Mouse (Mus musculus) hindbrain, embryonic 10.5 days (tissue): ENCODE measurements around the gene Cela1. TPM values are rescaled to one million over a fixed set of nuclear protein-coding genes. Genes with fewer than 3 reads are reported as not detected.

Experiments
- DNase-seq: peaks from one replicate; pipeline ENCODE4 v3.0.0-alpha.2; 2017; ENCODE audit warnings: low spot score
- H3K27ac ChIP-seq: fragments of 300-500 bp; sonication (generic); 2 replicates; pipeline ENCODE4 v1.5.1; 2016; ENCODE audit warnings: mild to moderate bottlenecking, moderate library complexity
- H3K27me3 ChIP-seq: fragments of 300-500 bp; sonication (generic); 2 replicates; pipeline ENCODE4 v1.6.1; 2016; ENCODE audit warnings: mild to moderate bottlenecking; ENCODE audit not compliant: poor library complexity, insufficient read depth, severe bottlenecking
- H3K36me3 ChIP-seq: fragments of 300-500 bp; sonication (generic); 2 replicates; pipeline ENCODE4 v1.6.1; 2016; ENCODE audit warnings: mild to moderate bottlenecking, moderate library complexity
- H3K4me1 ChIP-seq: fragments of 300-500 bp; sonication (generic); replicated peaks from 2 replicates; pipeline ENCODE4 v1.6.1; 2016; ENCODE audit warnings: mild to moderate bottlenecking
- H3K4me3 ChIP-seq: fragments of 300-500 bp; sonication (generic); 2 replicates; pipeline ENCODE4 v1.5.1; 2016; ENCODE audit warnings: mild to moderate bottlenecking, moderate library complexity
- H3K9me3 ChIP-seq: fragments of 300-500 bp; sonication (generic); 2 replicates; pipeline ENCODE4 v1.6.1; 2016; ENCODE audit warnings: mild to moderate bottlenecking, moderate library complexity
- WGBS: fragments of 180-500 bp; shearing (Covaris S2); methylation state at CpG from one replicate; pipeline ENCODE4 v1.1.7; 2016; 5-methylcytosine and 5-hydroxymethylcytosine counted together
- polyA plus RNA-seq: library from polyadenylated mRNA; unstranded; fragments of >200 nt; fragmentation: Nextera tagmentation; extraction: Ambion mirVana; gene quantifications from 2 replicates; pipeline ENCODE4 v1.2.1, GENCODE M21; 2016

Cela1 gene
- polyA plus RNA-seq, 1 experiment from 2014 or later: 1.6 TPM

GRCm38 (mm10) chr15:100701108-100701507 is 13.4 kb upstream of the Cela1 start:
- Histone ChIP-seq H3K27ac (no peak overlapping the region), H3K36me3 (no peaks in the 10 kb centered on the region), H3K9me3 (no peaks in the 10 kb centered on the region), H3K4me1 (peaks cover 13% of the 10 kb centered on the region), H3K4me3 (no peak overlapping the region), H3K27me3 (peaks cover 28% of the 10 kb centered on the region)
- no peak for DNase-seq
- 68% methylated on average over 10 of the region's 10 CpGs for WGBS

GRCm38 (mm10) chr15:100700424-100700823 is 12.7 kb upstream of the Cela1 start:
- Histone ChIP-seq H3K27me3 (peaks cover 28% of the 10 kb centered on the region), H3K9me3 (no peaks in the 10 kb centered on the region), H3K4me3 (no peak overlapping the region), H3K27ac (no peak overlapping the region), H3K36me3 (no peaks in the 10 kb centered on the region), H3K4me1 (peaks cover 11% of the 10 kb centered on the region)
- 79% methylated on average over 5 of the region's 5 CpGs for WGBS
- DNase-seq: no peak

- Histone ChIP-seq H3K9me3 (no peaks in the 10 kb centered on the region), H3K36me3 (no peaks in the 10 kb centered on the region), H3K27ac (no peak overlapping the region), H3K4me1 (peaks cover 10% of the 10 kb centered on the region), H3K4me3 (no peak overlapping the region), H3K27me3 (peaks cover 19% of the 10 kb centered on the region)
- 75% methylated on average over 6 of the region's 6 CpGs for WGBS
- DNase-seq: no peak
Observed at GRCm38 (mm10) chr15:100699386-100699785, 11.7 kb upstream of the Cela1 start.

GRCm38 (mm10) chr15:100698078-100698477 is 10.4 kb upstream of the Cela1 start:
- Histone ChIP-seq H3K27ac (no peak overlapping the region), H3K9me3 (no peaks in the 10 kb centered on the region), H3K4me1 (peaks cover 7% of the 10 kb centered on the region; the same call in 1 of the 2 replicates), H3K27me3 (peaks cover 6% of the 10 kb centered on the region), H3K4me3 (no peak overlapping the region), H3K36me3 (no peaks in the 10 kb centered on the region)
- no peak for DNase-seq
- WGBS: 82% methylated on average over 10 of the region's 10 CpGs

DNA sequence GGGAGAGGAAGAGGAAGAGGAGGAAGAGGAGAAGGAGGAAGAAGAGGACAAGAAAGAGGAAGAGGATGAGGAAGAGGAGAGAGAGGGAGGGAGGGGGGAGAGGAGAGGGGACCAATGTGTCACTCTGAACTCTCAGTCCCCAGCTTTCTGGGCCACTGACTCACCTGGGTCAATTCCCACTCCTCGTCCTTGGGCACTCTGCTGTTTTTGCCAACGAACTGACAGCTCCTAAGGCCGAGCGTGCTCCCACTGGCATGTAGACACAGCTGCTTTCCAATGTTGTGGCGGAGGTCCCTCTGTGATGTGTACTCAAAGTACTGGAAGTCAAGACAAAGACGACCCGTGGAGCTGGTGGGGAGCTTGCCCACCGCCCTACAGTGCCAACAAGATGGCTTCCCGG is 6.7 kb upstream of the Cela1 start:
- WGBS: 93% methylated on average over 9 of the region's 9 CpGs
- Histone ChIP-seq H3K36me3 (no peaks in the 10 kb centered on the region), H3K4me3 (no peak overlapping the region), H3K9me3 (peaks cover 11% of the 10 kb centered on the region), H3K27me3 (no peaks in the 10 kb centered on the region), H3K27ac (no peak overlapping the region), H3K4me1 (peaks cover 10% of the 10 kb centered on the region; the same call in 1 of the 2 replicates)
- no peak for DNase-seq

GRCm38 (mm10) chr15:100691990-100692389 is 4.3 kb upstream of the Cela1 start:
- Histone ChIP-seq H3K4me1 (peaks cover 17% of the 10 kb centered on the region; the same call in 1 of the 2 replicates), H3K36me3 (no peaks in the 10 kb centered on the region), H3K4me3 (no peak overlapping the region), H3K9me3 (peaks cover 11% of the 10 kb centered on the region), H3K27me3 (no peaks in the 10 kb centered on the region), H3K27ac (no peak overlapping the region)
- DNase-seq: no peak
- WGBS: 82% methylated on average over 3 of the region's 3 CpGs

- Histone ChIP-seq H3K27ac (peak overlapping the region; percentile 25; the same call in 1 of the 2 replicates), H3K9me3 (peaks cover 11% of the 10 kb centered on the region), H3K4me1 (peaks cover 9% of the 10 kb centered on the region; the same call in 1 of the 2 replicates), H3K4me3 (no peak overlapping the region), H3K27me3 (peaks cover 23% of the 10 kb centered on the region), H3K36me3 (no peaks in the 10 kb centered on the region)
- WGBS: 65% methylated on average over 12 of the region's 12 CpGs
- no peak for DNase-seq
Observed at GRCm38 (mm10) chr15:100686989-100687388, 732 bp downstream of the Cela1 start.

DNA sequence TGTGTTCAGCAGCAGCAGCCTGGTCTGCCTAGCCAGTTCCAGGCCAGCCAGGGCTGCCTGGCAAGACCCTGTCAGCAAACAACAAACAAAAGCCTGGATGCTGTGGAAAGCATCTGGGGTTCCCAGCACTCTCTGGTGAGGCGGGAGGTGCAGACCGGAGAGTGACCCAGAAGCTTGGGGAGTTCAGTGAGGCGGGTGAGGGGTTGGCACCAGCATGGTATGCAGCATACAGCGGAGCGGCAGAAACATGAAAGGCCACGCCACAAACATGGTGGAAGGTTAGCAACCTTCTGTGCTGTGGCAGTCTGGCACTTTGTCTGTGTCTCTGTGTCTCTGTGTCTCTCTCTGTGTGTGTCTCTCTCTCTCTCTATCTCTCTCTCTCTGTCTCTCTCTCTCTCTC is 1.3 kb downstream of the Cela1 start:
- Histone ChIP-seq H3K27me3 (peaks cover 23% of the 10 kb centered on the region), H3K36me3 (no peaks in the 10 kb centered on the region), H3K4me3 (no peak overlapping the region), H3K9me3 (peaks cover 11% of the 10 kb centered on the region), H3K4me1 (peaks cover 14% of the 10 kb centered on the region), H3K27ac (no peak overlapping the region)
- DNase-seq: no peak
- 84% methylated on average over 6 of the region's 6 CpGs for WGBS

- Histone ChIP-seq H3K9me3 (peaks cover 8% of the 10 kb centered on the region), H3K4me1 (peaks cover 20% of the 10 kb centered on the region), H3K27me3 (peaks cover 23% of the 10 kb centered on the region), H3K4me3 (no peak overlapping the region), H3K36me3 (no peaks in the 10 kb centered on the region), H3K27ac (no peak overlapping the region)
- DNase-seq: no peak
- WGBS: 90% methylated on average over 8 of the region's 8 CpGs
Observed at GRCm38 (mm10) chr15:100685849-100686248, 1.9 kb downstream of the Cela1 start.

GRCm38 (mm10) chr15:100685255-100685654 is 2.5 kb downstream of the Cela1 start:
- peaks cover 3% of the 10 kb centered on the region for H3K9me3 ChIP-seq
- WGBS: 28% methylated on average over 13 of the region's 13 CpGs

DNA sequence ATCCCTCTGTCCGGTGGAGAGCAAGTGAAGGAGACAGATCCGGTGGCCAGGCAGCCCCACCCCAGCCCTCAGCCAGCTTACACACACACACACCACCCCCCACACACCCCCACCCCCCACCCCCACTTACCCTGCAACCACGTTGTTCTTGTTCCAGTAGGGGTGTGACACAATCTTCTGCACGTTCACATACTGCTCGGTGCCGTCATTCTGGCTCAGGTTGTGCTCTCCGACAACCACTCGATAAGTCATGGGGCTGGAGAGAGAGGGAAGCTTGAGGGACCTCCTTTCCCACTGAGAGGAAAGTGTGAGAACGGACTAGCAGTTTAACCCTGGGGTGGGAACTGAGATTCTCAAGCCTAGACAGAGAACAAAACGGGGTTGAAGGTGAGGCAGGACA is 3.3 kb downstream of the Cela1 start:
- no peak for DNase-seq
- H3K4me3 ChIP-seq: no peak overlapping the region
- no peaks in the 10 kb centered on the region for H3K36me3 ChIP-seq
- H3K4me1 ChIP-seq: peaks cover 28% of the 10 kb centered on the region
- H3K27me3 ChIP-seq: peaks cover 23% of the 10 kb centered on the region
- H3K27ac ChIP-seq: no peak overlapping the region
- 67% methylated on average over 10 of the region's 10 CpGs for WGBS
- H3K9me3 ChIP-seq: no peaks in the 10 kb centered on the region

More at GRCm38 (mm10) chr15:100685255-100685654, 2.5 kb downstream of the Cela1 start:
- Histone ChIP-seq H3K27me3 (peaks cover 23% of the 10 kb centered on the region), H3K4me3 (no peak overlapping the region), H3K27ac (no peak overlapping the region), H3K36me3 (no peaks in the 10 kb centered on the region), H3K4me1 (peaks cover 26% of the 10 kb centered on the region)
- DNase-seq: no peak

DNA sequence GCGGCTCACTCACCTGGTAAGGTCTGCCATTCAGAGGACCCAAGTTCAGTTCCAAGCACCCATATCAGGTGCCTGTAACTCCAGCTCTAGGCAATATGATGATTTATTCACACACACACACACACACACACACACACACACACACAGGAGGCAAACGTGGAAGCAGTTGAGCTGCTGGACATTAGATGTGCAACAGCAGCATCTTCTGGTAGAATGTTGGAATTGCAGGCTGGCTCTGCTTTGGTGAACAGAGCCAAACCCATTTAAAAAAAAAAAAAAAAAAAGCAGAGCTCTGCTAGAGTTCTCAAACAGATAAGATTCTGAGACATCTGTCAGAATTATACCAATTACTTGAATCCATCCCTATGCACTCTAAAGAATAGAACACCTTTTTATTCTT is 4.7 kb downstream of the Cela1 start:
- Histone ChIP-seq H3K36me3 (no peaks in the 10 kb centered on the region), H3K27me3 (peaks cover 23% of the 10 kb centered on the region), H3K27ac (no peak overlapping the region), H3K9me3 (no peaks in the 10 kb centered on the region), H3K4me3 (no peak overlapping the region), H3K4me1 (peaks cover 28% of the 10 kb centered on the region)
- 40% methylated on average over 2 of the region's 2 CpGs for WGBS
- DNase-seq: peak; percentile 84

GRCm38 (mm10) chr15:100681770-100682169 is 6.0 kb downstream of the Cela1 start:
- whole genome bisulfite sequencing: 30% methylated on average over 7 of the region's 7 CpGs
- Histone ChIP-seq H3K36me3 (no peaks in the 10 kb centered on the region), H3K9me3 (no peaks in the 10 kb centered on the region), H3K27me3 (peaks cover 23% of the 10 kb centered on the region), H3K4me1 (peaks cover 19% of the 10 kb centered on the region), H3K27ac (peak overlapping the region; percentile 13; the same call in 1 of the 2 replicates), H3K4me3 (no peak overlapping the region)
- peak; percentile 31 for DNase-seq

- H3K27ac ChIP-seq: no peak overlapping the region
- H3K4me3 ChIP-seq: no peak overlapping the region
- H3K4me1 ChIP-seq: peaks cover 24% of the 10 kb centered on the region
- 47% methylated on average over 3 of the region's 3 CpGs for WGBS
- peaks cover 13% of the 10 kb centered on the region for H3K27me3 ChIP-seq
- no peaks in the 10 kb centered on the region for H3K9me3 ChIP-seq
- H3K36me3 ChIP-seq: no peaks in the 10 kb centered on the region
- no peak for DNase-seq
Observed at GRCm38 (mm10) chr15:100680381-100680780, 7.3 kb downstream of the Cela1 start.
